Mouse (Mus musculus): Measurements from ENCODE around the gene Socs2.
"Not testable (repeated sequence)": the region's sequence is repeated elsewhere in the genome, so short reads cannot be mapped to it uniquely, and the experiment has no call there.

Socs2 gene

GRCm38 (mm10) chr10:95394819-95395812, 21.9 kb downstream of the Socs2 start:
- peak in 1 of 2 experiments; percentile 41 for DNase-seq (ENCODE audit: low spot score in 2 of 2)

GRCm38 (mm10) chr10:95392073-95392472, 24.9 kb downstream of the Socs2 start:
- no peak for DNase-seq (ENCODE audit: low spot score in 2 of 2)

- DNase-seq (ENCODE audit: low spot score in 2 of 2): no peak
Observed at GRCm38 (mm10) chr10:95390871-95391270, 26.1 kb downstream of the Socs2 start.

GRCm38 (mm10) chr10:95389805-95390204, 27.2 kb downstream of the Socs2 start:
- not testable (repeated sequence) for DNase-seq (ENCODE audit: low spot score in 2 of 2)

- peak; percentile 79 to 87 for DNase-seq (ENCODE audit: low spot score in 2 of 2)
Observed at GRCm38 (mm10) chr10:95388821-95389477, 28.0 kb downstream of the Socs2 start.

GRCm38 (mm10) chr10:95386527-95386926, 30.5 kb downstream of the Socs2 start:
- DNase-seq (ENCODE audit: low spot score in 2 of 2): no peak

GRCm38 (mm10) chr10:95385801-95386203, 31.2 kb downstream of the Socs2 start:
- no peak for DNase-seq (ENCODE audit: low spot score in 2 of 2)

GRCm38 (mm10) chr10:95385081-95385480, 31.9 kb downstream of the Socs2 start:
- no peak for DNase-seq (ENCODE audit: low spot score in 2 of 2)

GRCm38 (mm10) chr10:95384446-95384845, 32.5 kb downstream of the Socs2 start:
- DNase-seq (ENCODE audit: low spot score in 2 of 2): no peak

- no peak for DNase-seq (ENCODE audit: low spot score in 2 of 2)
Observed at GRCm38 (mm10) chr10:95373340-95373739, 43.6 kb downstream of the Socs2 start.

- DNase-seq (ENCODE audit: low spot score in 2 of 2): no peak
Observed at GRCm38 (mm10) chr10:95371942-95372341, 45.0 kb downstream of the Socs2 start.

- no peak for DNase-seq (ENCODE audit: low spot score in 2 of 2)
Observed at GRCm38 (mm10) chr10:95369190-95369589, 47.8 kb downstream of the Socs2 start.

- no peak for DNase-seq (ENCODE audit: low spot score in 2 of 2)
Observed at GRCm38 (mm10) chr10:95368151-95368550, 48.8 kb downstream of the Socs2 start.

GRCm38 (mm10) chr10:95367661-95368089, 49.3 kb downstream of the Socs2 start:
- DNase-seq (ENCODE audit: low spot score in 2 of 2): no peak

- DNase-seq (ENCODE audit: low spot score in 2 of 2): no peak
Observed at GRCm38 (mm10) chr10:95367241-95367640, 49.7 kb downstream of the Socs2 start.

GRCm38 (mm10) chr10:95362326-95362725, 54.7 kb downstream of the Socs2 start:
- DNase-seq (ENCODE audit: low spot score in 2 of 2): no peak

GRCm38 (mm10) chr10:95361260-95361841, 55.6 kb downstream of the Socs2 start:
- DNase-seq (ENCODE audit: low spot score in 2 of 2): peak; percentile 42 to 55

GRCm38 (mm10) chr10:95360048-95360447, 56.9 kb downstream of the Socs2 start:
- DNase-seq (ENCODE audit: low spot score in 2 of 2): no peak

GRCm38 (mm10) chr10:95357721-95358120, 59.3 kb downstream of the Socs2 start:
- DNase-seq (ENCODE audit: low spot score in 2 of 2): no peak

GRCm38 (mm10) chr10:95356711-95357110, 60.3 kb downstream of the Socs2 start:
- DNase-seq (ENCODE audit: low spot score in 2 of 2): no peak

- DNase-seq (ENCODE audit: low spot score in 2 of 2): no peak
Observed at GRCm38 (mm10) chr10:95355678-95356268, 61.2 kb downstream of the Socs2 start.

- no peak for DNase-seq (ENCODE audit: low spot score in 2 of 2)
Observed at GRCm38 (mm10) chr10:95354673-95355072, 62.3 kb downstream of the Socs2 start.

Data from heart, adult 9 months (tissue).